Mouse (Mus musculus): Measurements from ENCODE around the gene Usp33.
"Not testable (repeated sequence)": the region's sequence is repeated elsewhere in the genome, so short reads cannot be mapped to it uniquely, and the experiment has no call there.

The Usp33 gene

GRCm38 (mm10) chr3:152345732-152346632 lies at the start of gene Usp33:
Usp33 (plus strand) TSS chr3:152346478.
- peak; percentile 81 for DNase-seq (ENCODE audit: low spot score)

GRCm38 (mm10) chr3:152300376-152301337 lies 45.6 kb upstream of the Usp33 start:
- DNase-seq (ENCODE audit: low spot score), result no peak

GRCm38 (mm10) chr3:152302991-152303390 lies 43.3 kb upstream of the Usp33 start:
- no peak for DNase-seq (ENCODE audit: low spot score)

GRCm38 (mm10) chr3:152304093-152304815 lies 42.0 kb upstream of the Usp33 start:
- DNase-seq (ENCODE audit: low spot score), result peak; percentile 47

- DNase-seq (ENCODE audit: low spot score), result no peak
Observed at GRCm38 (mm10) chr3:152305080-152305479, 41.2 kb upstream of the Usp33 start.

- no peak for DNase-seq (ENCODE audit: low spot score)
Observed at GRCm38 (mm10) chr3:152305971-152306370, 40.3 kb upstream of the Usp33 start.

GRCm38 (mm10) chr3:152308485-152309249 lies 37.6 kb upstream of the Usp33 start:
- DNase-seq (ENCODE audit: low spot score), result peak; percentile 68

- DNase-seq (ENCODE audit: low spot score), result no peak
Observed at GRCm38 (mm10) chr3:152309250-152309645, 37.0 kb upstream of the Usp33 start.

- not testable (repeated sequence) for DNase-seq (ENCODE audit: low spot score)
Observed at GRCm38 (mm10) chr3:152314666-152315065, 31.6 kb upstream of the Usp33 start.

GRCm38 (mm10) chr3:152315613-152316012 lies 30.7 kb upstream of the Usp33 start:
- DNase-seq (ENCODE audit: low spot score), result peak; percentile 95

- DNase-seq (ENCODE audit: low spot score), result not testable (repeated sequence)
Observed at GRCm38 (mm10) chr3:152316447-152317173, 29.7 kb upstream of the Usp33 start.

GRCm38 (mm10) chr3:152320972-152321645 lies 25.2 kb upstream of the Usp33 start:
- no peak for DNase-seq (ENCODE audit: low spot score)

GRCm38 (mm10) chr3:152321765-152322547 lies 24.3 kb upstream of the Usp33 start:
- no peak for DNase-seq (ENCODE audit: low spot score)

GRCm38 (mm10) chr3:152332104-152332503 lies 14.2 kb upstream of the Usp33 start:
- DNase-seq (ENCODE audit: low spot score), result no peak

GRCm38 (mm10) chr3:152332545-152333300 lies 13.6 kb upstream of the Usp33 start:
- no peak for DNase-seq (ENCODE audit: low spot score)

GRCm38 (mm10) chr3:152333641-152334040 lies 12.6 kb upstream of the Usp33 start:
- no peak for DNase-seq (ENCODE audit: low spot score)

GRCm38 (mm10) chr3:152336085-152336484 lies 10.2 kb upstream of the Usp33 start:
- DNase-seq (ENCODE audit: low spot score), result no peak

GRCm38 (mm10) chr3:152339862-152340557 lies 6.3 kb upstream of the Usp33 start, which contains the start of gene Miga1:
Miga1 (minus strand) TSS chr3:152340407.
- peak; percentile 91 for DNase-seq (ENCODE audit: low spot score)

Data from embryo, embryonic 10 days (tissue).